Mouse (Mus musculus) C2C12 (cell line): Measurements from ENCODE around the gene Sult6b2.

Experiments used
- CEBPB ChIP-seq: IDR thresholded peaks from one replicate; pipeline ENCODE4 v1.6.1; 2011; ENCODE audit warnings: low read depth, mild to moderate bottlenecking, control low read depth, moderate library complexity
- CTCF ChIP-seq: IDR thresholded peaks from one replicate; pipeline ENCODE4 v1.5.1; 2011; ENCODE audit not compliant: control insufficient read depth, insufficient read depth, insufficient read length
- FOSL1 ChIP-seq: IDR thresholded peaks from one replicate; pipeline ENCODE4 v1.8.0; 2011; ENCODE audit warnings: mild to moderate bottlenecking, low read length; ENCODE audit not compliant: poor library complexity, insufficient read depth, severe bottlenecking
- MAX ChIP-seq: IDR thresholded peaks from one replicate; pipeline ENCODE4 v1.6.1; 2011; ENCODE audit warnings: mild to moderate bottlenecking, control low read depth
- MYOD1 ChIP-seq: IDR thresholded peaks from one replicate; pipeline ENCODE4 v1.6.1; 2011; ENCODE audit warnings: low read depth; ENCODE audit not compliant: control insufficient read depth, insufficient read length
- MYOG ChIP-seq: IDR thresholded peaks from one replicate; pipeline ENCODE4 v1.6.1; 2011; ENCODE audit not compliant: control insufficient read depth, insufficient read length; ENCODE audit errors: extremely low read depth
- USF1 ChIP-seq: IDR thresholded peaks from one replicate; pipeline ENCODE4 v1.6.1; 2011; ENCODE audit warnings: low read depth, mild to moderate bottlenecking, control low read depth, moderate library complexity

- TF ChIP-seq CTCF (no peak), MYOG (no peak), MAX (no peak), CEBPB (no peak), USF1 (no peak), MYOD1 (no peak), FOSL1 (no peak)
Observed at GRCm38 (mm10) chr6:142844061-142844460, 39.8 kb upstream of the Sult6b2 start.
